Mouse (Mus musculus) kidney, embryonic 16.5 days (tissue): ENCODE measurements around the gene Slc16a11. TPM values are rescaled to one million over a fixed set of nuclear protein-coding genes. Genes with fewer than 3 reads are reported as not detected.

Experiments
- ATAC-seq: fragments of 200-750 bp; cut with Nextera tagmentation; 2 replicates; pipeline ENCODE4 v1.8.0; 2017; ENCODE audit warnings: moderate TSS enrichment; ENCODE audit not compliant: low FRiP score, low TSS enrichment
- H3K27ac ChIP-seq: fragments of 300-500 bp; sonication (generic); 2 replicates; pipeline ENCODE4 v1.5.1; 2014; ENCODE audit warnings: low read length
- H3K27me3 ChIP-seq: fragments of 300-500 bp; sonication (generic); 2 replicates; pipeline ENCODE4 v1.6.1; 2014; ENCODE audit warnings: low read length, control low read depth, mixed read lengths; ENCODE audit not compliant: insufficient read depth
- H3K36me3 ChIP-seq: fragments of 300-500 bp; sonication (generic); 2 replicates; pipeline ENCODE4 v1.6.1; 2014; ENCODE audit warnings: low read length, control low read depth, mixed read lengths; ENCODE audit not compliant: insufficient read depth
- H3K4me1 ChIP-seq: fragments of 300-500 bp; sonication (generic); 2 replicates; pipeline ENCODE4 v1.6.1; 2014; ENCODE audit warnings: low read length, control low read depth, mixed read lengths; ENCODE audit not compliant: insufficient read depth
- H3K4me2 ChIP-seq: fragments of 300-500 bp; sonication (generic); replicated peaks from 2 replicates; pipeline ENCODE4 v1.6.1; 2014; ENCODE audit warnings: low read depth, low read length
- H3K4me3 ChIP-seq: fragments of 300-500 bp; sonication (generic); 2 replicates; pipeline ENCODE4 v1.5.1; 2014; ENCODE audit warnings: mild to moderate bottlenecking, low read length
- H3K9ac ChIP-seq: fragments of 300-500 bp; sonication (generic); replicated peaks from 2 replicates; pipeline ENCODE4 v1.6.1; 2014; ENCODE audit warnings: low read length
- H3K9me3 ChIP-seq: fragments of 300-500 bp; sonication (generic); 2 replicates; pipeline ENCODE4 v1.6.1; 2016; ENCODE audit warnings: low read length, control low read depth
- WGBS: fragments of 180-500 bp; shearing (Covaris S2); extraction: QIAGEN DNeasy Blood & Tissue Kit; methylation state at CpG from one replicate; pipeline ENCODE4 v1.1.7; 2014; 5-methylcytosine and 5-hydroxymethylcytosine counted together
- polyA plus RNA-seq: library from polyadenylated mRNA; unstranded; fragments of >200 nt; fragmentation: Nextera tagmentation; extraction: Ambion mirVana; gene quantifications from 2 replicates; pipeline ENCODE4 v1.2.1, GENCODE M21; 2015

Gene Slc16a11
- polyA plus RNA-seq, 1 experiment from 2014 or later = 5.5 TPM

GRCm38 (mm10) chr11:70228828-70229227, 16.3 kb downstream of the Slc16a11 start:
- under 1% methylated on average over 19 of the region's 19 CpGs for WGBS
- Histone ChIP-seq H3K9ac (peak overlapping the region; percentile 69), H3K36me3 (no peaks in the 10 kb centered on the region), H3K4me3 (peak overlapping the region; percentile 48), H3K27me3 (peaks cover 49% of the 10 kb centered on the region), H3K27ac (peak overlapping the region; percentile 46), H3K9me3 (no peaks in the 10 kb centered on the region), H3K4me2 (peak overlapping the region; percentile 56), H3K4me1 (peaks cover 34% of the 10 kb centered on the region)
- ATAC-seq = 0 out of 2 replicates have a peak, but pooled peaks have one; percentile 24

- ATAC-seq = peak; percentile 11; the same call in 1 of the 2 replicates
- Histone ChIP-seq H3K36me3 (no peaks in the 10 kb centered on the region; the same call in 1 of the 2 replicates), H3K9me3 (no peaks in the 10 kb centered on the region), H3K4me1 (peaks cover 38% of the 10 kb centered on the region), H3K4me3 (peak within 1 kb of the TSS; percentile 48), H3K27me3 (peaks cover 49% of the 10 kb centered on the region), H3K4me2 (peak within 1 kb of the TSS; percentile 56), H3K9ac (peak within 1 kb of the TSS; percentile 69), H3K27ac (peak within 1 kb of the TSS; percentile 82)
- WGBS = under 1% methylated on average over 39 of the region's 39 CpGs
Observed at GRCm38 (mm10) chr11:70229260-70230010, 16.9 kb downstream of the Slc16a11 start, which contains the start of gene Bcl6b. TSS of gene Bcl6b (minus strand) at chr11:70229798.

GRCm38 (mm10) chr11:70230239-70230727, 17.7 kb downstream of the Slc16a11 start:
- under 1% methylated on average over 32 of the region's 32 CpGs for WGBS
- Histone ChIP-seq H3K9me3 (no peaks in the 10 kb centered on the region), H3K4me1 (peaks cover 38% of the 10 kb centered on the region)

GRCm38 (mm10) chr11:70232546-70232945, 20.0 kb downstream of the Slc16a11 start:
- WGBS = 5% methylated on average over 9 of the region's 10 CpGs
- Histone ChIP-seq H3K4me3 (peak overlapping the region; percentile 46), H3K9ac (peak overlapping the region; percentile 79), H3K27ac (peak overlapping the region; percentile 34; the same call in 1 of the 2 replicates), H3K4me2 (peak overlapping the region; percentile 77), H3K27me3 (peaks cover 27% of the 10 kb centered on the region), H3K4me1 (peaks cover 47% of the 10 kb centered on the region), H3K36me3 (peaks cover 11% of the 10 kb centered on the region; the same call in 1 of the 2 replicates), H3K9me3 (no peaks in the 10 kb centered on the region)
- ATAC-seq = no peak

More at GRCm38 (mm10) chr11:70230239-70230727, 17.7 kb downstream of the Slc16a11 start:
- H3K4me2 ChIP-seq = peak overlapping the region; percentile 56
- peaks cover 49% of the 10 kb centered on the region for H3K27me3 ChIP-seq
- H3K9ac ChIP-seq = peak overlapping the region; percentile 12
- peak; percentile 70 for ATAC-seq
- H3K4me3 ChIP-seq = peak overlapping the region; percentile 48
- peak overlapping the region; percentile 82 for H3K27ac ChIP-seq
- peaks cover 5% of the 10 kb centered on the region; the same call in 1 of the 2 replicates for H3K36me3 ChIP-seq

GRCm38 (mm10) chr11:70233016-70233415, 20.5 kb downstream of the Slc16a11 start:
- Histone ChIP-seq H3K27ac (peak overlapping the region; percentile 34; the same call in 1 of the 2 replicates), H3K9ac (peak overlapping the region; percentile 79), H3K4me1 (peaks cover 47% of the 10 kb centered on the region)

GRCm38 (mm10) chr11:70234037-70234436, 21.5 kb downstream of the Slc16a11 start:
- Histone ChIP-seq H3K4me2 (no peak overlapping the region; the same call in 1 of the 2 replicates), H3K4me3 (no peak overlapping the region), H3K4me1 (peaks cover 55% of the 10 kb centered on the region), H3K9ac (0 out of 2 replicates have a peak overlapping the region, but pooled peaks have one; percentile 25), H3K27me3 (peaks cover 12% of the 10 kb centered on the region), H3K9me3 (no peaks in the 10 kb centered on the region), H3K36me3 (peaks cover 11% of the 10 kb centered on the region; the same call in 1 of the 2 replicates), H3K27ac (0 out of 2 replicates have a peak overlapping the region, but pooled peaks have one; percentile 17)
- 56% methylated on average over 5 of the region's 5 CpGs for WGBS
- ATAC-seq = no peak

More at GRCm38 (mm10) chr11:70233016-70233415, 20.5 kb downstream of the Slc16a11 start:
- peak overlapping the region; percentile 77 for H3K4me2 ChIP-seq
- H3K9me3 ChIP-seq = no peaks in the 10 kb centered on the region
- 40% methylated on average over 8 of the region's 8 CpGs for WGBS
- H3K27me3 ChIP-seq = peaks cover 22% of the 10 kb centered on the region
- ATAC-seq = no peak
- H3K4me3 ChIP-seq = peak overlapping the region; percentile 46
- peaks cover 11% of the 10 kb centered on the region; the same call in 1 of the 2 replicates for H3K36me3 ChIP-seq

- H3K4me2 ChIP-seq = no peak overlapping the region
- no peaks in the 10 kb centered on the region for H3K9me3 ChIP-seq
- no peak overlapping the region for H3K4me3 ChIP-seq
- ATAC-seq = no peak
- H3K36me3 ChIP-seq = peaks cover 11% of the 10 kb centered on the region; the same call in 1 of the 2 replicates
- H3K27me3 ChIP-seq = peaks cover 7% of the 10 kb centered on the region
- peaks cover 53% of the 10 kb centered on the region for H3K4me1 ChIP-seq
- 0 out of 2 replicates have a peak overlapping the region, but pooled peaks have one; percentile 17 for H3K27ac ChIP-seq
- H3K9ac ChIP-seq = 0 out of 2 replicates have a peak overlapping the region, but pooled peaks have one; percentile 25
- 87% methylated on average over 8 of the region's 8 CpGs for WGBS
Observed at GRCm38 (mm10) chr11:70234497-70234896, 21.9 kb downstream of the Slc16a11 start.

- Histone ChIP-seq H3K9ac (no peak overlapping the region), H3K4me1 (peaks cover 50% of the 10 kb centered on the region), H3K9me3 (no peaks in the 10 kb centered on the region), H3K27ac (no peak overlapping the region), H3K4me2 (no peak overlapping the region), H3K27me3 (no peaks in the 10 kb centered on the region), H3K36me3 (peaks cover 11% of the 10 kb centered on the region; the same call in 1 of the 2 replicates), H3K4me3 (no peak overlapping the region)
- no peak for ATAC-seq
- 86% methylated on average over 12 of the region's 12 CpGs for WGBS
Observed at GRCm38 (mm10) chr11:70235254-70235900, 22.8 kb downstream of the Slc16a11 start.

GRCm38 (mm10) chr11:70236717-70237116, 24.2 kb downstream of the Slc16a11 start:
- no peak for ATAC-seq
- peak overlapping the region; percentile 96 for H3K4me2 ChIP-seq
- 36% methylated on average over 7 of the region's 7 CpGs for WGBS
- no peaks in the 10 kb centered on the region for H3K27me3 ChIP-seq
- peaks cover 11% of the 10 kb centered on the region; the same call in 1 of the 2 replicates for H3K36me3 ChIP-seq
- peaks cover 52% of the 10 kb centered on the region for H3K4me1 ChIP-seq
- H3K9me3 ChIP-seq = no peaks in the 10 kb centered on the region
- peak overlapping the region; percentile 93 for H3K27ac ChIP-seq
- H3K4me3 ChIP-seq = peak overlapping the region; percentile 99
- peak overlapping the region; percentile 96 for H3K9ac ChIP-seq
